Mouse (Mus musculus) brain, embryonic 14.5 days (tissue): ENCODE measurements around the gene 2210011C24Rik. TPM values are rescaled to one million over a fixed set of nuclear protein-coding genes. Genes with fewer than 3 reads are reported as not detected.

Source experiments
- DNase-seq: peaks from one replicate; pipeline ENCODE4 v3.0.0-alpha.2; 2011; ENCODE audit warnings: low read depth
- CTCF ChIP-seq: fragments of 200-500 bp; IDR thresholded peaks from 2 replicates; pipeline ENCODE4 v1.5.1; 2012; ENCODE audit warnings: inconsistent platforms, mild to moderate bottlenecking, moderate library complexity, borderline replicate concordance; ENCODE audit not compliant: insufficient read depth, insufficient read length; ENCODE audit errors: extremely low read depth
- POLR2A ChIP-seq: fragments of 200-500 bp; IDR thresholded peaks from 2 replicates; pipeline ENCODE4 v1.6.1; 2012; ENCODE audit warnings: mild to moderate bottlenecking, inconsistent platforms, borderline replicate concordance; ENCODE audit not compliant: poor library complexity, insufficient read depth, insufficient read length, severe bottlenecking; ENCODE audit errors: extremely low read depth
- polyA plus RNA-seq: library from polyadenylated mRNA; depleted of rRNA; stranded (reverse); fragments of >200 nt; gene quantifications from 2 replicates; pipeline ENCODE4 v1.2.3, GENCODE M21; 2012; rRNA removed

The 2210011C24Rik gene
- polyA plus RNA-seq, 1 experiment: 0.07 TPM

- TF ChIP-seq POLR2A: no peak
- TF ChIP-seq CTCF: no peak
- DNase-seq: no peak
These were observed 40.3 kb downstream of the 2210011C24Rik start for GRCm38 (mm10) chr8:83971661-83972060.

GRCm38 (mm10) chr8:83971121-83971520 is 40.9 kb downstream of the 2210011C24Rik start:
- DNase-seq: no peak
- TF ChIP-seq POLR2A (no peak), CTCF (no peak)

- no peak for DNase-seq
- TF ChIP-seq CTCF (no peak), POLR2A (no peak)
These were observed 44.3 kb downstream of the 2210011C24Rik start for GRCm38 (mm10) chr8:83967701-83968100.

GRCm38 (mm10) chr8:83964015-83964765 is 47.8 kb downstream of the 2210011C24Rik start:
- no peak for DNase-seq

More at GRCm38 (mm10) chr8:83964015-83964765, 47.8 kb downstream of the 2210011C24Rik start:
- TF ChIP-seq POLR2A: no peak
- no peak for TF ChIP-seq CTCF

Other genes starting within 250 kb of the 2210011C24Rik start
- gene Adgrl1, start 112.1 kb downstream of the 2210011C24Rik start, polyA plus RNA-seq: 237 and 327 TPM in 2 replicates
- gene Gm10644, start 57.0 kb downstream of the 2210011C24Rik start, polyA plus RNA-seq: 0.62 and 0.77 TPM in 2 replicates
- 20.3 and 31.9 TPM in 2 replicates for gene Asf1b, start 56.7 kb downstream of the 2210011C24Rik start, polyA plus RNA-seq
- 121 and 143 TPM in 2 replicates for gene Prkaca, start 39.2 kb downstream of the 2210011C24Rik start, polyA plus RNA-seq
- 87.5 and 93.8 TPM in 2 replicates for gene Samd1, start 14.5 kb downstream of the 2210011C24Rik start, polyA plus RNA-seq
- 0.27 and 0.37 TPM in 2 replicates for gene 1700067K01Rik, start 10.7 kb downstream of the 2210011C24Rik start, polyA plus RNA-seq
- gene Palm3, start 9.3 kb upstream of the 2210011C24Rik start, polyA plus RNA-seq: 1.3 and 3.7 TPM in 2 replicates
- 0.48 and 0.50 TPM in 2 replicates for gene Il27ra, start 30.4 kb upstream of the 2210011C24Rik start, polyA plus RNA-seq
- 0.21 and 0.36 TPM in 2 replicates for gene Rln3, start 32.8 kb upstream of the 2210011C24Rik start, polyA plus RNA-seq
- gene Gm10643, start 53.0 kb upstream of the 2210011C24Rik start, polyA plus RNA-seq: 2.0 and 2.9 TPM in 2 replicates
- gene Rfx1, start 54.7 kb upstream of the 2210011C24Rik start, polyA plus RNA-seq: 34.1 and 41.7 TPM in 2 replicates
- 109 and 153 TPM in 2 replicates for gene Dcaf15, start 92.6 kb upstream of the 2210011C24Rik start, polyA plus RNA-seq
- gene Podnl1, start 113.8 kb upstream of the 2210011C24Rik start, polyA plus RNA-seq: 0.10 and 0.31 TPM in 2 replicates
- 44.9 and 47.9 TPM in 2 replicates for gene Cc2d1a, start 135.8 kb upstream of the 2210011C24Rik start, polyA plus RNA-seq
- 2.1 and 2.7 TPM in 2 replicates for gene 4930432K21Rik, start 135.9 kb upstream of the 2210011C24Rik start, polyA plus RNA-seq
- 5.3 and 7.5 TPM in 2 replicates for gene Nanos3, start 173.0 kb upstream of the 2210011C24Rik start, polyA plus RNA-seq
- 63.1 and 67.1 TPM in 2 replicates for gene Zswim4, start 224.9 kb upstream of the 2210011C24Rik start, polyA plus RNA-seq
- gene D8Ertd738e, start 237.5 kb upstream of the 2210011C24Rik start, polyA plus RNA-seq: 165 and 185 TPM in 2 replicates
- gene Mri1, start 245.2 kb upstream of the 2210011C24Rik start, polyA plus RNA-seq: 37.4 and 62.2 TPM in 2 replicates